Mouse (Mus musculus) brain, embryonic 14.5 days (tissue): Measurements from ENCODE around the gene Ugp2.

ENCODE experiments used
- CTCF ChIP-seq: fragments of 200-500 bp; IDR thresholded peaks from 2 replicates; pipeline ENCODE4 v1.5.1; 2012; ENCODE audit warnings: inconsistent platforms, mild to moderate bottlenecking, moderate library complexity, borderline replicate concordance; ENCODE audit not compliant: insufficient read depth, insufficient read length; ENCODE audit errors: extremely low read depth
- POLR2A ChIP-seq: fragments of 200-500 bp; IDR thresholded peaks from 2 replicates; pipeline ENCODE4 v1.6.1; 2012; ENCODE audit warnings: mild to moderate bottlenecking, inconsistent platforms, borderline replicate concordance; ENCODE audit not compliant: poor library complexity, insufficient read depth, insufficient read length, severe bottlenecking; ENCODE audit errors: extremely low read depth

GRCm38 (mm10) chr11:21386790-21387189, 15.8 kb upstream of the Ugp2 start:
- TF ChIP-seq CTCF: no peak
- no peak for TF ChIP-seq POLR2A
